Mouse (Mus musculus) embryonic facial prominence, embryonic 15.5 days (tissue): ENCODE data around the gene Cep152. TPM values are rescaled to one million over a fixed set of nuclear protein-coding genes. Genes with fewer than 3 reads are reported as not detected.

Experiments used
- ATAC-seq: fragments of 200-750 bp; cut with Nextera tagmentation; 2 replicates; pipeline ENCODE4 v1.8.0; 2017; ENCODE audit warnings: low read depth, moderate TSS enrichment; ENCODE audit not compliant: insufficient number of reproducible peaks, low FRiP score, low TSS enrichment
- H3K27ac ChIP-seq: fragments of 300-500 bp; sonication (generic); replicated peaks from 2 replicates; pipeline ENCODE4 v1.5.1; 2015; ENCODE audit warnings: mild to moderate bottlenecking, inconsistent platforms
- H3K27me3 ChIP-seq: fragments of 300-500 bp; sonication (generic); 2 replicates; pipeline ENCODE4 v1.6.1; 2015; ENCODE audit warnings: inconsistent platforms
- H3K36me3 ChIP-seq: fragments of 300-500 bp; sonication (generic); 2 replicates; pipeline ENCODE4 v1.6.1; 2015; ENCODE audit warnings: mild to moderate bottlenecking, inconsistent platforms
- H3K4me1 ChIP-seq: fragments of 300-500 bp; sonication (generic); 2 replicates; pipeline ENCODE4 v1.6.1; 2015; ENCODE audit warnings: inconsistent platforms
- H3K4me2 ChIP-seq: fragments of 300-500 bp; sonication (generic); replicated peaks from 2 replicates; pipeline ENCODE4 v1.6.1; 2015; ENCODE audit warnings: mild to moderate bottlenecking, inconsistent platforms
- H3K4me3 ChIP-seq: fragments of 300-500 bp; sonication (generic); replicated peaks from 2 replicates; pipeline ENCODE4 v1.5.1; 2015; ENCODE audit warnings: mild to moderate bottlenecking, inconsistent platforms
- H3K9ac ChIP-seq: fragments of 300-500 bp; sonication (generic); 2 replicates; pipeline ENCODE4 v1.6.1; 2015; ENCODE audit warnings: inconsistent platforms
- H3K9me3 ChIP-seq: fragments of 300-500 bp; sonication (generic); replicated peaks from 2 replicates; pipeline ENCODE4 v1.6.1; 2016; ENCODE audit warnings: inconsistent platforms
- WGBS: fragments of 180-500 bp; shearing (Covaris S2); methylation state at CpG from one replicate; pipeline ENCODE4 v1.1.7; 2015; 5-methylcytosine and 5-hydroxymethylcytosine counted together
- polyA plus RNA-seq: library from polyadenylated mRNA; unstranded; fragments of >200 nt; fragmentation: Nextera tagmentation; extraction: Ambion mirVana; gene quantifications from 2 replicates; pipeline ENCODE4 v1.2.1, GENCODE M21; 2015

Gene Cep152
- polyA plus RNA-seq, 1 experiment from 2014 or later = 8.3 TPM

DNA sequence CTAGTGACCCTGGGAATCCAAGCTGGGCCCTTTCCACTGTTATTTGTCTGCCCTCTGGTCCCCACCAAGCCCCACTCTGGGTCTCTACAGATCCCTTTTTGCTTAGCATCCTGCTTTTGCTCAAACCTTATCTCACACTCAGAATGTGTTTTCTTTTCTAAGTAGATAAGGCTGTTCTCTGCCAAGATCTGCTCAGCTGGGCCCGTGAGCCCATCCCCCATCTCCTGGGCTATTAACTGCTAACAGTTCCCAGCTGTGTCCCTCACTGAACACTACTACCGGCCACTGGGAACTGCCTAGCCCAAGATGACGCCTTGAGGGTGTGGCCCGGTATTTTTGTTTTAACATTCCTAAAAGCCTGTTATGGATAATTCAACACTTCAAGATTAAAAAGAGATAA lies 108.3 kb downstream of the Cep152 start:
- Histone ChIP-seq H3K9me3 (no peaks in the 10 kb centered on the region), H3K9ac (no peak overlapping the region), H3K4me2 (no peak overlapping the region), H3K4me1 (no peaks in the 10 kb centered on the region), H3K27me3 (no peaks in the 10 kb centered on the region), H3K36me3 (no peaks in the 10 kb centered on the region), H3K4me3 (no peak overlapping the region), H3K27ac (no peak overlapping the region)
- WGBS = 20% methylated on average over 4 of the region's 4 CpGs
- ATAC-seq = no peak

- no peak overlapping the region for H3K4me2 ChIP-seq
- H3K27ac ChIP-seq = no peak overlapping the region
- H3K9me3 ChIP-seq = no peaks in the 10 kb centered on the region
- 57% methylated on average over 12 of the region's 12 CpGs for WGBS
- no peak overlapping the region for H3K9ac ChIP-seq
- no peaks in the 10 kb centered on the region for H3K36me3 ChIP-seq
- H3K4me3 ChIP-seq = no peak overlapping the region
- no peaks in the 10 kb centered on the region for H3K4me1 ChIP-seq
- no peaks in the 10 kb centered on the region for H3K27me3 ChIP-seq
- no peak for ATAC-seq
These were observed 109.4 kb downstream of the Cep152 start for GRCm38 (mm10) chr2:125515291-125516057.

- H3K4me3 ChIP-seq = no peak overlapping the region
- H3K36me3 ChIP-seq = no peaks in the 10 kb centered on the region
- H3K9me3 ChIP-seq = no peaks in the 10 kb centered on the region
- H3K4me2 ChIP-seq = no peak overlapping the region
- no peaks in the 10 kb centered on the region for H3K27me3 ChIP-seq
- no peak for ATAC-seq
- 41% methylated on average over 3 of the region's 3 CpGs for WGBS
- no peaks in the 10 kb centered on the region for H3K4me1 ChIP-seq
- H3K27ac ChIP-seq = no peak overlapping the region
- H3K9ac ChIP-seq = no peak overlapping the region
These were observed 110.5 kb downstream of the Cep152 start for GRCm38 (mm10) chr2:125514391-125514790.

Other genes with a start within 250 kb of the Cep152 start
- 0.24 and 0.46 TPM in 2 replicates for gene Gm9913, start 120.0 kb downstream of the Cep152 start, polyA plus RNA-seq
- 24.5 and 27.2 TPM in 2 replicates for gene Fbn1, start 117.1 kb downstream of the Cep152 start, polyA plus RNA-seq
- gene Eid1, start 48.0 kb upstream of the Cep152 start, polyA plus RNA-seq = 227 and 241 TPM in 2 replicates
- 3.1 and 3.2 TPM in 2 replicates for gene Shc4, start 99.0 kb upstream of the Cep152 start, polyA plus RNA-seq
- gene Secisbp2l, start 157.8 kb upstream of the Cep152 start, polyA plus RNA-seq = 21.1 and 21.4 TPM in 2 replicates
- 37.4 and 38.5 TPM in 2 replicates for gene Galk2, start 234.0 kb upstream of the Cep152 start, polyA plus RNA-seq
- gene Cops2, start 234.0 kb upstream of the Cep152 start, polyA plus RNA-seq = 71.4 and 72.0 TPM in 2 replicates